Mouse (Mus musculus) liver, postnatal 0 days (tissue): ENCODE measurements at regions not wholly inside any gene's neighbourhood (a gene's known extent, or its start where the extent isn't known, plus 50 kb on each side); places are given as distances from the start of the nearest gene placed in this dataset.

ENCODE experiments used
- ATAC-seq: fragments of 200-750 bp; cut with Nextera tagmentation; 2 replicates; pipeline ENCODE4 v1.8.0; 2017; ENCODE audit warnings: mild to moderate bottlenecking, moderate library complexity
- DNase-seq: peaks from one replicate; pipeline ENCODE4 v3.0.0-alpha.2; 2016
- H3K27ac ChIP-seq: fragments of 300-500 bp; sonication (generic); 2 replicates; pipeline ENCODE4 v1.5.1; 2014; ENCODE audit warnings: antibody characterized with exemption, moderate library complexity, mild to moderate bottlenecking, low read depth
- H3K27me3 ChIP-seq: fragments of 300-500 bp; sonication (generic); 2 replicates; pipeline ENCODE4 v1.6.1; 2014; ENCODE audit warnings: low read length, control low read depth, mixed read lengths; ENCODE audit not compliant: insufficient read depth
- H3K36me3 ChIP-seq: fragments of 300-500 bp; sonication (generic); replicated peaks from 2 replicates; pipeline ENCODE4 v1.6.1; 2014; ENCODE audit warnings: mild to moderate bottlenecking, control low read depth, low read length, moderate library complexity, mixed read lengths; ENCODE audit not compliant: insufficient read depth
- H3K4me1 ChIP-seq: fragments of 300-500 bp; sonication (generic); 2 replicates; pipeline ENCODE4 v1.6.1; 2014; ENCODE audit warnings: antibody characterized with exemption, mild to moderate bottlenecking, control low read depth; ENCODE audit not compliant: insufficient read depth
- H3K4me2 ChIP-seq: fragments of 300-500 bp; sonication (generic); 2 replicates; pipeline ENCODE4 v1.6.1; 2014; ENCODE audit warnings: low read depth, mild to moderate bottlenecking, low read length, moderate library complexity, mixed read lengths
- H3K4me3 ChIP-seq: fragments of 300-500 bp; sonication (generic); 2 replicates; pipeline ENCODE4 v1.5.1; 2014; ENCODE audit warnings: low read depth, low read length
- H3K9ac ChIP-seq: fragments of 300-500 bp; sonication (generic); replicated peaks from 2 replicates; pipeline ENCODE4 v1.6.1; 2014; ENCODE audit warnings: mild to moderate bottlenecking, moderate library complexity
- H3K9me3 ChIP-seq: fragments of 300-500 bp; sonication (generic); 2 replicates; pipeline ENCODE4 v1.6.1; 2016; ENCODE audit warnings: mild to moderate bottlenecking, control low read depth, low read length, mixed read lengths
- CTCF ChIP-seq: sonication (generic); IDR thresholded peaks from 2 replicates; pipeline ENCODE4 v1.5.1; 2016; ENCODE audit warnings: antibody characterized with exemption, low read depth
- EP300 ChIP-seq: IDR thresholded peaks from 2 replicates; pipeline ENCODE4 v1.6.1; 2016; ENCODE audit warnings: antibody characterized with exemption, low read depth, mild to moderate bottlenecking
- WGBS: fragments of 180-500 bp; shearing (Covaris S2); extraction: QIAGEN DNeasy Blood & Tissue Kit; methylation state at CpG from one replicate; pipeline ENCODE4 v1.1.7; 2014; ENCODE audit not compliant: insufficient replicate concordance; 5-methylcytosine and 5-hydroxymethylcytosine counted together

DNA sequence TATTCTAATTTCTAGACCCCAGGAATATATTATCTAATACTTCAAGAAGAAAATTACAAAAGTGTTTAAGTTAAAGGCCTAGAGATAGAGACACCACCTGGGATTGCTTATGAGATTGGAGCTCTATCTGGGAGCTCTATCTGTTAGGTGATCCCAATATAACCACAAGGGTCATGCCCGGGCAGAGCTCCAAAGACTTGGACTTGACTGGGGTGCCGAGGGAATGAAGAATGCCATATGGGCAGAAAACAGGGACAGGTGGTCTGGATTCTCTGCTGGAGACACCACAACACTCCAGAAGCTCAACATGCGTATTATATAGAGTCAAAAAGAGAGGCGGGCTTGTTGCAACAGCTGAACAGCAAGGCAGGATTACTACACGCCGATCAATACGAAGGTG is 92.9 kb upstream of the Egflam start:
- Histone ChIP-seq H3K4me3 (no peak overlapping the region), H3K27me3 (no peaks in the 10 kb centered on the region), H3K9ac (no peak overlapping the region), H3K9me3 (no peaks in the 10 kb centered on the region), H3K4me1 (no peaks in the 10 kb centered on the region), H3K27ac (no peak overlapping the region), H3K36me3 (no peaks in the 10 kb centered on the region), H3K4me2 (no peak overlapping the region)
- DNase-seq (no peak), ATAC-seq (no peak)
- 87% methylated on average over 7 of the region's 7 CpGs for WGBS
- no peak for TF ChIP-seq CTCF
- TF ChIP-seq EP300 = no peak

DNA sequence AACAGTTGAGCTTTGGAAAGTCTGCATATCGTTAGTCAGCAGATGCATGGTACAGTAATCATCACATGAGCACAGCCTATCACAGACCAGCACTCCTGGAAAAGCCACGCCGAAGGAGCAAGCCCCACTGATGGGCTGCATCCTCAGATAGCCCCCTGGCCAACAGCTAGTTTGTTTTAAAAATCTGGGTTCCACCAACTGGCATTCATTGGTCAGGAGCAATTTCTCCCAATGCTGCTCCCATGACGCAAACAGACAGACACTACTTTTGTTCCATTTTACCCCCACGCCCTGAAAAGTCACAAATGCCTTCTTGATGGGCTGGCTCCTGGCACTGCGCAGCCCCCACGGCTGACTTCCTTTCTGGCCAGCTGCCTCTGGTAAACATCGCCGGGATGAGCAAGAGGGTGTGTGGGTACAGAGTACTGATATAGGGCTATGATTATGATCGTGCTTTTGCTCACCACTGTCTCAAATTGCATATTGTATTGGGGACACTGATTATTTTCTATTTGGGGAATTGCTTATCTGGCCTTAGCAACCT is 95.0 kb upstream of the Egflam start:
- no peaks in the 10 kb centered on the region for H3K36me3 ChIP-seq
- no peaks in the 10 kb centered on the region for H3K27me3 ChIP-seq
- no peak overlapping the region for H3K9ac ChIP-seq
- H3K4me2 ChIP-seq = no peak overlapping the region
- ATAC-seq (no peak), DNase-seq (no peak)
- TF ChIP-seq EP300 (no peak), CTCF (no peak)
- H3K4me1 ChIP-seq = no peaks in the 10 kb centered on the region
- H3K27ac ChIP-seq = no peak overlapping the region
- H3K9me3 ChIP-seq = no peaks in the 10 kb centered on the region
- WGBS = 69% methylated on average over 10 of the region's 10 CpGs
- no peak overlapping the region for H3K4me3 ChIP-seq

DNA sequence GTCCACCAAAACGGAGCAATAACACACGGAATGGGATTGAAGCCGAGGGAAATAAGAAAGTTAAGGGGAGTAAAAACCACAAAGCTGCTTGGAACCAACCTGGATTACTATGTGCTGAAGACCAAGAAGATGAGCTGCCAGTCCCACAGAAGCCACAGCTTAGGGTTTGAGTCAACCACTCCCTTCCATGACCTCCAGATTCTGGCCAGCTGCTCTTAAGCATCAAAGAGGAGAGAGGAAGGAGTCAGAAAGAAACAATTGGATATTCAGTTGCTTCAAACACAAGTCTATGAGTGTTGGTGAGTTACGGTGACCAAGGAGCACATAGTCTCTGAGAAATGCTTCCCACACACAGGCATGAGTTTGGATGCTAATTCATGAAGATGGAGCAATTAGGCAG is 99.7 kb upstream of the Egflam start:
- no peaks in the 10 kb centered on the region for H3K4me1 ChIP-seq
- no peaks in the 10 kb centered on the region for H3K9me3 ChIP-seq
- H3K9ac ChIP-seq = no peak overlapping the region
- no peaks in the 10 kb centered on the region for H3K36me3 ChIP-seq
- DNase-seq = no peak
- no peak overlapping the region for H3K27ac ChIP-seq
- WGBS = 83% methylated on average over 4 of the region's 4 CpGs
- no peak overlapping the region for H3K4me3 ChIP-seq
- TF ChIP-seq EP300 (no peak), CTCF (no peak)
- ATAC-seq = no peak
- H3K4me2 ChIP-seq = no peak overlapping the region
- H3K27me3 ChIP-seq = no peaks in the 10 kb centered on the region

DNA sequence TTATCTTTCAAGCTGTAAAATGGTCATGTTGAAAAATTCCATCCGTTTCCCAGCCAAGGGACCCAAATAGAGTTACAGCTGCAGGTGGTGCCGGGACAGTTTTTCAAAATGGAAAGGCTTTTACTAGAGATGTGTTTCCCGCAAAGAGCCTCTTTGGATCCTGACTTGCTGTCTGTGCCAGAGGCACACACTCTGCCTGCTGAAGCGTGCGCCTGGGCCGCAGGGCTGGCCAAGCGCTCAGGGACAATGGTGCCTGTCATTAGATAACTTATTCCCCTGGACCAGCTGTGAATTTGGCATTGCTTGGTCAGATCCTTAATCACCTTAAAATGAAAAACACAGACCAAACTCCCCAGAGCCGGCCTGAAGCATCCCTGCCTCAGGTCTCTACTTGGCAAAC is 110.3 kb upstream of the Egflam start:
- Histone ChIP-seq H3K27me3 (no peaks in the 10 kb centered on the region), H3K9ac (no peak overlapping the region), H3K27ac (no peak overlapping the region), H3K36me3 (no peaks in the 10 kb centered on the region), H3K9me3 (no peaks in the 10 kb centered on the region), H3K4me1 (no peaks in the 10 kb centered on the region), H3K4me2 (no peak overlapping the region), H3K4me3 (no peak overlapping the region)
- DNase-seq (no peak), ATAC-seq (no peak)
- 79% methylated on average over 8 of the region's 8 CpGs for WGBS
- no peak for TF ChIP-seq EP300
- TF ChIP-seq CTCF = no peak

DNA sequence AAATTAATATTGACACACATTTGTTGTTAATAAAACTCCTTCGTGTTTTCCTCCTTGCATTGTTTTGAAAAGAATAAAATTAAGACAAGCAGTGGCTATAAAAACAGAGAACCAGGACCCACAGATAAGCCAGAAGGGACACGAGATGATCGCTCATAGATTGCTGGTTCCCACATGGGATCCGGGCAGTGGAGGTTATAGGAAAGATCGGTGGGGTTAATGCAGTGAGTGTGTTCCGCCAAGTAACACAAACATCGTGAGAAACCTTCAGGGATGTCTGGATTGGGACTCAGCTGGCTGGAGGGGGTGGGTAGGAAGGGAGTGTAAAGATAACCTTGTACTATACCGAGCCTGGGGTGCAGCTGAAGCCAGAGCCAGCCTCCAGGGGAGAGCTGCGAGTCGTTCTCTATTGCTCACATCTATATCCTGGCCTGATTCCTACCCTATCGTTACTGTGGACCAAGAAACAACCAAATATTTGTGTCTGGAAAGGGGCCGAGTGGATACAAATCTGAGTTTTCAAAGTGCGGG is 116.6 kb upstream of the Egflam start:
- Histone ChIP-seq H3K4me2 (no peak overlapping the region), H3K36me3 (no peaks in the 10 kb centered on the region), H3K27ac (no peak overlapping the region), H3K4me3 (no peak overlapping the region), H3K9me3 (no peaks in the 10 kb centered on the region), H3K4me1 (no peaks in the 10 kb centered on the region), H3K9ac (no peak overlapping the region), H3K27me3 (no peaks in the 10 kb centered on the region)
- TF ChIP-seq EP300 (no peak), CTCF (no peak)
- WGBS = 72% methylated on average over 13 of the region's 13 CpGs
- no peak for DNase-seq
- ATAC-seq = no peak

DNA sequence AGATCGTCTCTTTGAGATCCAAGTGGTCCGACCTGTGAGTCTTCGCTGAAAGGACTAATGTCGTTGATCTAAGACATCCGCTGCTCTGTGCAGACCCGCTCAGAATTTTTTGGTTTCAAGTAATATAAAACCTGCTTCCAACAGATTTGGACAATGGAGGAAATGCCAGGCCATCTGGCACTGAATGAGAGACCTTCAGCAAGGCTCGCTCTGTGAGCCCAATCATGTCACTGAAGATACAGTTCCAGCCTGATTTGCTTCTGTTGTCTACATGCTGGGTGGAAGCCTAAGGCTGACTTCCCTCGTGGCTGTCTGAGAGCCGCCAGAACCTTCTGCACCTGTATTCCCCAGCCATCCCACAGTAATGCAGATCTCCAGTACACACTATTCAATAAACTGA is 123.4 kb upstream of the Egflam start:
- Histone ChIP-seq H3K9ac (no peak overlapping the region), H3K27ac (no peak overlapping the region), H3K9me3 (no peaks in the 10 kb centered on the region), H3K4me2 (no peak overlapping the region), H3K4me1 (no peaks in the 10 kb centered on the region), H3K4me3 (no peak overlapping the region), H3K27me3 (no peaks in the 10 kb centered on the region), H3K36me3 (no peaks in the 10 kb centered on the region)
- DNase-seq = no peak
- 81% methylated on average over 9 of the region's 9 CpGs for WGBS
- no peak for TF ChIP-seq CTCF
- no peak for TF ChIP-seq EP300
- no peak for ATAC-seq
